Mouse (Mus musculus) kidney, embryonic 16.5 days (tissue): ENCODE results near the gene Amy1. TPM values are rescaled to one million over a fixed set of nuclear protein-coding genes. Genes with fewer than 3 reads are reported as not detected.
"Not testable (repeated sequence)": the region's sequence is repeated elsewhere in the genome, so short reads cannot be mapped to it uniquely, and the experiment has no call there.

Experiments
- ATAC-seq: fragments of 200-750 bp; cut with Nextera tagmentation; 2 replicates; pipeline ENCODE4 v1.8.0; 2017; ENCODE audit warnings: moderate TSS enrichment; ENCODE audit not compliant: low FRiP score, low TSS enrichment
- H3K27ac ChIP-seq: fragments of 300-500 bp; sonication (generic); 2 replicates; pipeline ENCODE4 v1.5.1; 2014; ENCODE audit warnings: low read length
- H3K27me3 ChIP-seq: fragments of 300-500 bp; sonication (generic); 2 replicates; pipeline ENCODE4 v1.6.1; 2014; ENCODE audit warnings: low read length, control low read depth, mixed read lengths; ENCODE audit not compliant: insufficient read depth
- H3K36me3 ChIP-seq: fragments of 300-500 bp; sonication (generic); 2 replicates; pipeline ENCODE4 v1.6.1; 2014; ENCODE audit warnings: low read length, control low read depth, mixed read lengths; ENCODE audit not compliant: insufficient read depth
- H3K4me1 ChIP-seq: fragments of 300-500 bp; sonication (generic); 2 replicates; pipeline ENCODE4 v1.6.1; 2014; ENCODE audit warnings: low read length, control low read depth, mixed read lengths; ENCODE audit not compliant: insufficient read depth
- H3K4me2 ChIP-seq: fragments of 300-500 bp; sonication (generic); replicated peaks from 2 replicates; pipeline ENCODE4 v1.6.1; 2014; ENCODE audit warnings: low read depth, low read length
- H3K4me3 ChIP-seq: fragments of 300-500 bp; sonication (generic); 2 replicates; pipeline ENCODE4 v1.5.1; 2014; ENCODE audit warnings: mild to moderate bottlenecking, low read length
- H3K9ac ChIP-seq: fragments of 300-500 bp; sonication (generic); replicated peaks from 2 replicates; pipeline ENCODE4 v1.6.1; 2014; ENCODE audit warnings: low read length
- H3K9me3 ChIP-seq: fragments of 300-500 bp; sonication (generic); 2 replicates; pipeline ENCODE4 v1.6.1; 2016; ENCODE audit warnings: low read length, control low read depth
- WGBS: fragments of 180-500 bp; shearing (Covaris S2); extraction: QIAGEN DNeasy Blood & Tissue Kit; methylation state at CpG from one replicate; pipeline ENCODE4 v1.1.7; 2014; 5-methylcytosine and 5-hydroxymethylcytosine counted together
- polyA plus RNA-seq: library from polyadenylated mRNA; unstranded; fragments of >200 nt; fragmentation: Nextera tagmentation; extraction: Ambion mirVana; gene quantifications from 2 replicates; pipeline ENCODE4 v1.2.1, GENCODE M21; 2015

Gene Amy1
- polyA plus RNA-seq, 1 experiment from 2014 or later, result 1.1 TPM

GRCm38 (mm10) chr3:113574138-113574537 is 32.4 kb downstream of the Amy1 start:
- WGBS, result 44% methylated on average over 2 of the region's 2 CpGs
- no peaks in the 10 kb centered on the region for H3K4me1 ChIP-seq
- H3K27me3 ChIP-seq, result no peaks in the 10 kb centered on the region
- no peak for ATAC-seq
- H3K36me3 ChIP-seq, result no peaks in the 10 kb centered on the region
- H3K4me3 ChIP-seq, result no peak overlapping the region
- H3K9me3 ChIP-seq, result no peaks in the 10 kb centered on the region
- no peak overlapping the region for H3K9ac ChIP-seq
- H3K27ac ChIP-seq, result no peak overlapping the region
- no peak overlapping the region for H3K4me2 ChIP-seq

GRCm38 (mm10) chr3:113572158-113572557 is 34.3 kb downstream of the Amy1 start:
- no peaks in the 10 kb centered on the region for H3K36me3 ChIP-seq
- no peak overlapping the region for H3K4me3 ChIP-seq
- no peak overlapping the region for H3K4me2 ChIP-seq
- H3K4me1 ChIP-seq, result no peaks in the 10 kb centered on the region
- no peaks in the 10 kb centered on the region for H3K27me3 ChIP-seq
- H3K9ac ChIP-seq, result no peak overlapping the region
- 74% methylated on average over 3 of the region's 3 CpGs for WGBS
- ATAC-seq, result no peak
- H3K27ac ChIP-seq, result no peak overlapping the region
- peaks cover 3% of the 10 kb centered on the region; the same call in 1 of the 2 replicates for H3K9me3 ChIP-seq

GRCm38 (mm10) chr3:113539692-113540091 is 66.8 kb downstream of the Amy1 start:
- H3K9me3 ChIP-seq, result no peaks in the 10 kb centered on the region
- no peaks in the 10 kb centered on the region for H3K4me1 ChIP-seq
- no peak overlapping the region for H3K4me3 ChIP-seq
- H3K36me3 ChIP-seq, result no peaks in the 10 kb centered on the region
- H3K27ac ChIP-seq, result no peak overlapping the region
- no peak for ATAC-seq
- H3K9ac ChIP-seq, result no peak overlapping the region
- no peaks in the 10 kb centered on the region for H3K27me3 ChIP-seq
- H3K4me2 ChIP-seq, result no peak overlapping the region

GRCm38 (mm10) chr3:113532328-113532727 is 74.2 kb downstream of the Amy1 start, which contains the start of gene Amy2a1:
TSS of gene Amy2a1 (minus strand) at chr3:113532428.
- H3K4me2 ChIP-seq, H3K27me3 ChIP-seq, H3K36me3 ChIP-seq, H3K4me3 ChIP-seq, H3K4me1 ChIP-seq, H3K27ac ChIP-seq, H3K9me3 ChIP-seq, ATAC-seq, H3K9ac ChIP-seq: not testable (repeated sequence)
- 85% methylated on average over 2 of the region's 3 CpGs for WGBS

Other genes starting within 250 kb of the Amy1 start
- 0.45 TPM in 1 of 2 replicates, not detected in the other for gene Amy2a1, start 74.3 kb downstream of the Amy1 start, polyA plus RNA-seq
- gene Rnpc3, start 23.4 kb upstream of the Amy1 start, polyA plus RNA-seq, result 30.9 and 35.8 TPM in 2 replicates